Mouse (Mus musculus) spleen, adult 12 weeks (tissue): ENCODE results near the gene Miga1.
"Not testable (repeated sequence)": the region's sequence is repeated elsewhere in the genome, so short reads cannot be mapped to it uniquely, and the experiment has no call there.

Source experiments
- DNase-seq: peaks from one replicate; pipeline ENCODE4 v3.0.0; 2022; ENCODE audit warnings: low spot score

Miga1 gene

DNA sequence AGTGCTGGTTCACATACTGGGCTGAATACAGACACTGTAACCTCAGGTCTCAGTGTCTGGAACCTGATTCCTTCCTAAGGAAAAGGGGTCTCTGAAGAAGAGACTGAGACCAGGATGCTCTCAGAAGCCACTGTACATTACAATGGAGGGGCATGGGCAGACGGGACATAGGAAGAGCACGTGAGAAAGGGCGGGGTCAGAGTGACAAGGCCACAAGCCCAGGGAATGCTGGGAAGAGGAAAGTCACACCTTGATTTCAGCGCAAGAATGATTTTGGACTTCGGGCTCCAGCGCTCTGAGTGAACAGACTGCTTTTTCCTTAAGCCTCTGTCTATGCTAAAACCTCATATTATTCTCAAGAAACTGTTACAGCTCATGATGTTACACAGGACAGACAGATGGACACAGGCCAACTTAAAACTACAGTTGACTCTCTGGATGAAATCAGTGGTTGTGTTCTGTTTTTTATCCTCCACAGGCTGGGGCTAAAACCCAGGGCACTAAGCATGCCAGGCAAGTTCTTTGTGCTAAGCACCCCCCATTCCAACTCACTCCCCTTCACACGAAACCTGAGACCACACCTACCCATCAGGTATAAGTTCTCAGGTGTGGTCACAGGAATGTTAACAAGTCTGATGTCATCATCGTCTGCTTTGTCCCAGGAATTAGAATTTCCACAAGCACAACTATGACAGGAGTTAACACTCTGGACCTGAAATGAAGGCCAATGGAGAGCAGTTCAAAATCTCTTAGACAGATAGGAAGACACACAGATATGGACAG is 18.3 kb downstream of the Miga1 start:
- no peak for DNase-seq

DNA sequence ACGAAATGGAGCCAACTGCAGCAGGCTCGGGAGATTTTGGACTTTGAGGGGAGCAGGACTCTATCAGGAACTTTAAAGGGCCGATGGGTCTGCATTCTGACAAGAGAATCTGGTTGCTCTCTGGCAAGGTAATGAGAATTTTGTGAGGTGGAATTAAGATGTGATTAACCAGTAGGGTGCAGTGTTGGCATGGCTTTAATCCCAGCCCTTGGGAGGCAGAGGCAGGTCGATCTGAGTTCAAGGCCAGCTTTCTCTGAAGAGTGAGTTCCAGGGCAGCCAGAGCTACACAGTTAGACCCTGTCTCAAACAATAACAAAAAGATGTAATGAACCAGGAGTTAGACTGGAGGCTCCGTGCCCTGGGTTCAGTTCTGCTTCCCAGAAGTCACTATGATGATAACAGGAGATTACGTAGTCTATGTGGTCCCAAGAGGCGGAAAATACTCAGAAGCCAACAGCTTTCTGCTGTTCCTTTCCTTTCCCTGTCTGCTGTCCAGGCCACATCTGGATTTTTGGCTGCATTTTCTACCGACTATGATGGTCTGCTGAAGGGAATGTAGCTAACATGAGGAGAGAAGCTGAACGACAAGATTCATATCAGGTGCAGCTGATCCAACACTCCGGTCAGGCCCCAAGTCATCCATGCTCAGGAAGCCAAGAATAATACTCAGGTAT is 19.1 kb downstream of the Miga1 start:
- no peak for DNase-seq

DNA sequence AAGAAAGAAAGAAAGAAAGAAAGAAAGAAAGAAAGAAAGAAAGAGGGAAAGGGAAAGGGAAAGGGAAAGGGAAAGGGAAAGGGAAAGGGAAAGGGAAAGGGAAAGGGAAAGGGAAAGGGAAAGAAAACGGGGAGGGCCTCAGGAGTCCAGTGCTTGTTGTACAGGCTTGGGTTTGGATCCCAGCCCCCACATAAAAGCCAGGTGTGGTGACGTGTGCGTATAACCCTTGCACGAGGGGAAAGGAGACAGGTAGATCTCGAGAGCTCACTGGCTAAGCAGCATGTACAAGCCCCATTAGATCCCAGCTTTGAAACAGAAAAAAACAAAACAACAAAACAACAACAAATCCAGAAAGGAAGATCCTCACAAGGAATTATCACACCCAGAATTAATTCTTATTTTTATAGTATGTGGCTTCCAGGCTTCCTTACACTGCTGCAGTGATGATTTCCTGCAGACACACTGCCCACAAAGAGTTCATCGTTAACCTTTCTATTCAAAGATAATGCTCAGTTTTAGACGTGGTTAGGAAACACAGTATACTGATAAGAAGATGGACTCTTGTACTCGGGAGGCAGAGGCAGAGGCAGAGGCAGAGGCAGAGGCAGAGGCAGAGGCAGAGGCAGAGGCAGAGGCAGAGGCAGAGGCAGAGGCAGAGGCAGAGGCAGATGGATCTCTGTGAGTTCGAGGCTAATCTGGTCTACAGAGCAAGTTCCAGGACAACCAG is 23.6 kb downstream of the Miga1 start:
- DNase-seq = not testable (repeated sequence)

- peak; percentile 64 for DNase-seq
These were observed 24.6 kb downstream of the Miga1 start for GRCm38 (mm10) chr3:152315613-152316012.

GRCm38 (mm10) chr3:152314666-152315065 is 25.5 kb downstream of the Miga1 start:
- DNase-seq = not testable (repeated sequence)

DNA sequence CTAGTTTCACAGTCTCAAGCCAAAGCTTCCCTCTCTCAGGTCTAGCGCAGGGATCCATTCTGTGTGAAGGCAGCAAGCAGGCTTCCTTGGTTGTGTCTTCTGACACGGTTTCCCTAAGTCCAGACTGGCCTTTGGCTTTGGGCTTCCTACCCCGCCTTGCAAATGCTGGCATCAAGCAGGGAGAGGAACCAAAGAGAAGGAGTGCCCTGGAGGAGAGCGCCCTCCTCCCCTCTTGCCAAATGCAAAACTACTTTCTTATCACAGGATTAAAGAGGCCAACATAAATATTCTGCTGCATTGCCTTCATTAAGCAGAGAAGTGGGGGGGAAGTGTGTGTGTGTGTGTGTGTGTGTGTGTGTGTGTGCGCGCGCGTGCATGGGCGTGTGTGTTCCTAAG is 31.0 kb downstream of the Miga1 start:
- DNase-seq = no peak

- no peak for DNase-seq
These were observed 31.5 kb downstream of the Miga1 start for GRCm38 (mm10) chr3:152308485-152309249.

DNA sequence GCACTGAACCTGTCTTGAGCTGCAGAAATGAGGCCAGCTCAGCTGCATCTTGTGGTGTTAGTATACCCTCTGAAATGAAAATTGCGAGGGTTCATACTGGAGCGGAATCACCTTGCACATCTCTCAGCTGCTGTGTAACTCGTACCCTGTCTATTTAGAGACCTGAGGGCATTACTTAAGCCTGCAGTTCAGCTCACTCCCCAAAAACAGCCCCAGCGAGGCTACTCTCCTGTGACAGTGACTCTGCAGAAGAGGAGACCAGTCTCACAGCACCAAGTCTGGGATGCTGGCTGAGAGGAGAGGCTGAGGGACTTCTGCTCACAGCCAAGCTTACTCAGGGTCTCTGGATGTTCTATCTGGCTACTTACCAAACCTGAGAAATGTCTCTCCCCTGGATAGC is 34.2 kb downstream of the Miga1 start:
- no peak for DNase-seq

DNA sequence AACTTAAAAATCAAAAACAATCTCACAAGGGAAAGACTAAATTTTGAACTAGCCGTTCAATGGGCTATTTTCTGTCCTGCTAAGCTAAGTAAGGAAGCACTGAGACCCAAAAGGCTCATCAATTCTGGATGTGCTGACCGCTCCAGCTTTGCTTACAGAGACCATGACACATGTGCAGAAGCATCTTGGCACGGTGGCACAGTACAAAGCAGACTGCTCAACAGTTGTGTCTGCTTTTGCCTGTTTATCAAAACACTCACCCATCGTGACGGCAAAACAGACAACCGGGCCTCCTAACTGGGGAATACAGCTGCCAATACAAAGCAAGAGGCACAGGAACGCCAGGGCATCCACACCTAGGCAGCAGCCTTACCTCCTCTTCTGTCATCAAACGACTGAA is 35.1 kb downstream of the Miga1 start:
- no peak for DNase-seq

DNA sequence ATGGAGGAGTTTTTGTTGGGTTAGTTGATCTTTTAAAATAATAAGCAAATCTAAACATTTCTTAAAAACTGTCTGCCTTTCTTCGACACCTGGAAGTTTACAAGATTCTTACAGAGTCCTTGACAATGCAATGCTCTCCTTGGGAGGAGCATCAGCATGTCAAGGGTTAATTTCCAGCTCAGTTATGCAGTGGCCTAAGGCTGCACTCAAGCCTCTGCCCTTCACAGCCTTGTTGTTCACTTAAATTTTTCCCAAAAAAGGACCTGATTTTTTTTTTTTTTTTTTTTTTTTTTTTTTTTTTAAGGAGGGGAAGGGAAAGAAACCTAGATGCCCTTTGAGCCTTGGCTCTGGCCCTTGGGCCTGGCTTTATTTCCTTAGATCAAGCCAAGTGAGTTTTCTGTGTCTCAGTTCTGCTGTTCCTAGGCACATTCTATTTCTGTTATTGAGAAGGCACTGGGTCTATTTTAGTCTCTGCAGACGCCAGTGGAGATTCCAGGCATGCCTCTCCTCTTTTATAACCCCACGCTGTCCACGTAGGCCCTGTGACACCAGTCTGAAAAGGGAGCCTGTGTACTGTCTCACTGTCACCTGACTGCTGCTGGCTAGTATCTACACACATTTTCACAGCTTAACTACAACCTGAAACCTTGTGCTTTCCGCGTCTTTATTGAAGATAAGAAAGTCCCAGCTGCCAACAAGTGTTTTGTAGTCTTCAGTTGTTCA is 36.0 kb downstream of the Miga1 start:
- no peak for DNase-seq

DNA sequence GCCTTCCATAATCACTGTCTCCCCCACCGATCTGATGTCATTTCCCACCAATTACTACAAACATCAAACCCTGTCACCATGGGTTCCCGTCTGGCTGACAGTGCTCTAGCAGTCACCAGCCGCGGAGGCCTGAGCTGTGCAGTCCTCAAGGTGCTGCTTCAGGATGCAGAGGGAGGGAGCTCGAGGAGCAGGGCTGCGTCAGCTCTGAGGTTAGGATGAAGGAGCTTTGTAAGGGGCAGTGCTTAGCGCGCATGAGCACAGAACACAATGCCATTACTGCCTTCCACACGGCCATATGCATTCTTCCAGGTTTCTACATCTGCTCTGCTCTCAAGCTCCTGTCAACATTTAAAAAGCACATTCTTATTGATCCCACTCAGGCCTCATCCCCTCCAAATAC is 37.2 kb downstream of the Miga1 start:
- DNase-seq = no peak

DNA sequence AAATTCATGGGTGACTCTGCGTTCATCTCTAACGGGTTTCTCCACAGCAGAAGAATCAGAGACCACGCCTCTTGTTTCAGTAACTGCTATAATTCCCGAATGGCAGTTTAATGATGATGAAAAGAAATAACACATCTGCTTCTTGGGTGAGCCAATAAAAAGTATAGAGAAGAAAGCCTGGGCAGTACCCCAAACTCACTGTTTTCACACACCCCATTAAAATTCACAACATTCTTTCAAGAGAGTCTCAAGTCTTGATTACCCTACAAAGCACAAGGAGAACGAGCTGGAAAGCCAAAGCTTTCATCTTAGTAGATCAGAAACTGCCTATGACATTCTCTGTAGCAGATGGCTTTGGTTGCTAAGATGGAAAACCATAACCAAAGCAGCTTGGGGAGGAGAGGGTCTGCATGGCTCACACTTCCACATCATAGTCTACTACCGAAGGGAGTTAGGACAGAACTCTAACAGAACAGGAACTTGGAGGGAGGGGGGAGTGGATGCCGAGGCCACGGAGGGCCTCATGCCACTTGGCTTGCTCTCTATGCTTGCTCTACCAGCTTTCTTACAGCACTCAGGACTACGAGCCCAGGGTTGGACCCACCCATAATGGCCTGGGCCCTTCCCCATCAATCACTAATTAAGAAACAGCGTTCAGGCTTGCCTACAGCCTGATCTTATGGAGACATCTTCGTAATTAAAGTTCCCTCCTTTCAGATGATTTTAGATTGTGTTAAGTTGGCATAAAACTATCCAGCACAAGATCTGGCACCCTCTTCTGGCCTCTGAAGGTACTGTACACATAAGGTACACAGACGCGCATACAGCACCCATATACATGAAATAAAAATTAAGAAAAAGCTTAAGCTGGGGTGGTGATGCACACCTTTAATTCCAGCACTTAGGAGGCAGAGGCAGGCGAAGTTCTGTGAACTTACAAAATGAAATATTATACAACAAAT is 39.5 kb downstream of the Miga1 start:
- no peak for DNase-seq

DNA sequence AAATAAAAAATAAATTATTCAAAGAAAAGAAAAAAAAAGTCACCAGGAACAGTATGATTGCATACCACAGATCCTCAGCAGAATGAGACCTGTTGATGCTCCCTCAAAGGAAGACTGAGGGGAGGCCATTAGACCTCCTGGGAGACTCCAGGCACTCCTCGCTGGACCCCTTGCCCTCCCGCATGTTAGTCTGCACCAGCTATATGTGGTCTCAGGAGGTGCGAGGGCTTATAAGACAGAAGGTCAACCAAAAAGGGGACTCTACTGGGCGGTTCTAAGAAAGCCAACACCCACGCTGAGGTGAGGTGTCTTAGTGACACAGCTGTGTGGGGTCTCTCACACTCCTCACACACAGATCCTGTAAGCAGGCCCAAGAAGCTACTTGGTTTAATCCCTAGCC is 44.3 kb downstream of the Miga1 start:
- no peak for DNase-seq

DNA sequence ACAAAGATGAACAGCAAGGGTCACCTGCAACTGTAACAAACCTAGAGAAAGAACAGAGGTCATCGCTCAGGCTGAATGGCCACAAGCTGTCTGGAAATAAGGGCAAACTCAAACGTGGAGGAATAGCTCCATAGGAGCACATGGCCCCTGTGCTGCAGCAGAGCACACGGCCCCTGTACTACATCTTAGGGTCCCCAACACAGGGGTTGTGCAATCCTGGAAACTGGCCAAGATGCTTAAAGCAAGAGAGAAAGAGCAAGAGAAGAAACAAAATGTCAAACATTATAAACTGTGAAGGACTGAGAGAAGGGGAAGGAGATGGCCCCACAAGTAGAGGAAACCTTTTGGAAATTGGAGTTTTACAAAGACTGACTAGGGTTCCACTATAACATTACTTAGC is 45.8 kb downstream of the Miga1 start:
- no peak for DNase-seq

DNA sequence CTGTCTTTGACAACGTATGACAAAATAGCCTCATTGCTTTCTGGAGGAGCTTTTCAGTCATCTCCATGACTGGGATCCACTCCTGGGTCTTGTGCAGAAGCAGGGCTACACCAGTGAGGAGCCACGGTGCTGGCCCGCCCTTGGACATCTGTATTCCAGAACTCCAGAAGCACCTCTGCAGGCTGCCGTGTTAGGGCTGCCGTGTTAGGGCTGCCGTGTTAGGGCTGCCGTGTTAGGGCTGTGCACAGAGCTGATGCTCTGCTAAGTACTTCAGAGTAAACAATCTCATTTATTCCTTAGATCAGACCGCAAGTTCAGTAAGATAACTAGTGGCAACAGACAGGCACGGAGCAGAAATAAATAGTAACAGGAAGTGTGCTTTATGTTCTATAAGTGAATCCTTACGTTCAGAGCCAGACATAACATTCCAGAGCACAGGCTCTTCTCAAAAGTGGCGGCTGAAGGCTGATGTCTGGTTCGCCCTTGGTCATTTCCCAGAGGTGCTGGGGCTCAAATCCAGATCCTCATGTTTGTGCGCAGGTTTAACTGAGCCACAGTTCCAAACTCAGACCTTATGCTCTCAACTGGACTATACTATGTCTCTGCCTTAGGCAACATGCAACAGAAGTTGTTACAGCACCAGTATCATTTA is 46.6 kb downstream of the Miga1 start:
- DNase-seq = no peak

DNA sequence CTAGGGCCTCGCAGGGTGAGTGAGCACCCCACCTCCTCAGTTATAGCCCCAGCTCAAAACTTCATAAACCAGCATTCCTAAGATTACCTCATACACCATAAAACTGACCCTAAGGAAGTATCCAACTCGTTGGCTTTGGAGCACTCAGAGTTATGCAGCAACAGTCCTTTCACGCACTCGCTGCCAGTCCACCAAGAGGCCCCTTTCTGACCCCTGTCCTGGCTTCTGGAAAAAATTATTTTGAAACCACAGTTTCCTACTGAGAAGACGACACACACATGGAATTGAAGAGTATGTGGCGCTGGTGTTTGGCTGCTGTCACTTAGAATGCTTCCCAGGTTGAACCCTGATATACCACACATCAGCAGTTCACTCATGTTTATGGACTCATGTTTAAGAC is 48.3 kb downstream of the Miga1 start:
- no peak for DNase-seq

DNA sequence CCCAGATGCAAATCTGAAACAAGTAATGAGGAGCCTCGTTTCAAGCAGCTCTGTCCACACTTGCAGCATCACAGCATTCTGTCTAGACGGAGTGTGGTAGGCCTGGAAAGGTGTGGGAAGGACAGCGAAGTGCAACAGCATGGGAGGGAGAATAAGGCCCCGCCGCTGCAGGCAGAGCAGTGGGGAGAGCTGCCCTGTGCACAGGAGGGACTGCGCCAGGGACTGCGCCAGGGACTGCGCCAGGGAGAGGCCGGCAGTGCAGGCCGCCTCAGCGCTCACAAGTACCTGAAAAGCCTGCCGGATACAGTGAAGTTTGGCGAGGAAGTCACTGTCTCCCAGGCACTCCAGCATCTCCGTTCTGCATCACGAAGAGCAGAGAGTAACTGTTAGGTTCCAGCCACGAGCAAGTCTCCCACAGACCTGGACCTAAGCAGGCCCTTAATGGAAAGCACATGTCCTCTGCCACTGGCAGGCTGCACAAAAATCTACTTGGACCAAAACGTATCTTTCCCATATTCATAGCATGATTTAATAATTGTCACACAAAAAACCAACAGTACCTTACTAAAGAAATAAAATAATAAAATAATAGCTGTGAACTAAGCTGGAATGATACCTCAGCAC is 49.9 kb downstream of the Miga1 start:
- no peak for DNase-seq

DNA sequence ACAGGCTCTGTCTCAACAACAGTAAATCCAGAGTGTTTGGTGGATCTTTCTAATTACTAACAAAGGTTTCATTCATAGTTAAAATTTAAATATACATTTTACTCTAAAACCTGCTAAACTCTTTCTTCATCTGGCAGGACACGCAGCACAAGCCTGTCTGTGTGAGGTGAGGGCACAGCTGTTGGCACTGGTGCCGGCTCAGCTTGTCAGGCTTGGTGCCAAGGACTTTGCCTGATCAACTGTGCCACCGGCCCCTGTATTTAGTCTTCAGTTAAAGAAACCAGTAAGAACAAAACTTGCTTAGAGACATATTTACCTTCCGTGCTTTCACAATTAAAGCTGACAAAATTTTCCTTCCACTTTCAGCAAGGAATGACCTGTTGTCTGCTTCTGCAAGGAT is 51.5 kb downstream of the Miga1 start:
- no peak for DNase-seq

DNA sequence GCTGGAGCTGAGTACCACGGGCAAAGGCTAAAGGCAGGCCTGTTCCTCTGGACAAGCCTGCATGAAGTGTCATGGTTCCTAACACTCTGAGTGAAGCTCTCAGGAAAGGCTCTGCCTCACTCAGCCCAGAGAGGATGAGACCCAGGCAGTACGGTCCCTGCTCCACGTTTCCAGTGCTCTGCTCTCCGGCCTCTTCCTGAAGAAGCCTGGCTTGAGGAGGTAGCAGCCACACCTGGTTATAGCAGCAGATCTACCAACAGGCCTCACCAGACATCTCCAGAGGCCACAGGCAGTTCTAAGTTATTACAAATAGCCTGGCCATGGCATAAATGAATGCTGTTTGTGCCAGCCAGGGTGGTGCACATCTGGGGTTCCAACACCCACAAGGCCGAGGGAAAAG is 51.9 kb downstream of the Miga1 start:
- no peak for DNase-seq

DNA sequence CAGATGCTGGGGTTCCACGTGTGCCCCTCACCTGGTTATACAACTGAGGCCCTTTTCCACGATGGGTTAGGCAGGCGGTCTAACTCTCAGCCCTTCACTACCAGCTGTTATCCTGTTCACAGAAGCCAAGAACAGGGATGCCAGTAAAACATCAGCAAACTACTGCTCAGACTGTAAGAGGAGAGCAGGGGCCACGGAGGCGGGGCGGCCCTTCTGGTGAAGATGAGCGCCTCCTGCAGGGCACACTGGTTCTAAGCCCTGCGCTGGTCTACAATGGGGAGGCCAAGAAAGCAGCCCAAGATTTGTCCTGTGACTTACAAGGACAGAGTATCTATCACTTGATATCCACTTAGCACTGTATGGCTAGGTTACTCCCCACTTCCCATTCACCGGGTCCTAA is 52.4 kb downstream of the Miga1 start:
- no peak for DNase-seq
